Mouse (Mus musculus) small intestine, adult 2 months (tissue): ENCODE measurements around the gene Agap1.

Experiments used
- CTCF ChIP-seq: fragments of 200-500 bp; IDR thresholded peaks from 2 replicates; pipeline ENCODE4 v1.5.1; 2012; ENCODE audit warnings: low read depth, mild to moderate bottlenecking, control low read depth, inconsistent platforms, low read length, moderate library complexity, mixed read lengths; ENCODE audit not compliant: insufficient replicate concordance, insufficient read length; ENCODE audit errors: extremely low read depth
- POLR2A ChIP-seq: fragments of 200-500 bp; IDR thresholded peaks from 2 replicates; pipeline ENCODE4 v1.6.1; 2012; ENCODE audit warnings: low read depth, mild to moderate bottlenecking, control low read depth, inconsistent platforms, low read length, moderate library complexity

- TF ChIP-seq CTCF: no peak
- TF ChIP-seq POLR2A: no peak
Observed at GRCm38 (mm10) chr1:89718782-89719403, 264.3 kb downstream of the Agap1 start.
